Mouse (Mus musculus) fibroblast of lung, adult 2 months (primary cell): ENCODE data around the gene Tmem104.

ENCODE experiments used
- DNase-seq: peaks from one replicate; pipeline ENCODE4 v3.0.0-alpha.2; 2011; ENCODE audit warnings: low read depth

The Tmem104 gene

GRCm38 (mm10) chr11:115231168-115231915, 44.1 kb downstream of the Tmem104 start:
- no peak for DNase-seq

GRCm38 (mm10) chr11:115231924-115232323, 44.6 kb downstream of the Tmem104 start:
- no peak for DNase-seq

- DNase-seq: no peak
Measured at GRCm38 (mm10) chr11:115232889-115233288, 45.6 kb downstream of the Tmem104 start.

GRCm38 (mm10) chr11:115233526-115234290, 46.4 kb downstream of the Tmem104 start:
- DNase-seq: no peak

GRCm38 (mm10) chr11:115234320-115235044, 47.2 kb downstream of the Tmem104 start:
- no peak for DNase-seq

- no peak for DNase-seq
Measured at GRCm38 (mm10) chr11:115236570-115236969, 49.3 kb downstream of the Tmem104 start.

GRCm38 (mm10) chr11:115241402-115241801, 54.1 kb downstream of the Tmem104 start:
- DNase-seq: no peak

- DNase-seq: no peak
Measured at GRCm38 (mm10) chr11:115242746-115243145, 55.5 kb downstream of the Tmem104 start.

GRCm38 (mm10) chr11:115243783-115244182, 56.5 kb downstream of the Tmem104 start:
- no peak for DNase-seq

GRCm38 (mm10) chr11:115244840-115245239, 57.6 kb downstream of the Tmem104 start:
- no peak for DNase-seq

- no peak for DNase-seq
Measured at GRCm38 (mm10) chr11:115246386-115246785, 59.1 kb downstream of the Tmem104 start.

GRCm38 (mm10) chr11:115247240-115247639, 60.0 kb downstream of the Tmem104 start:
- no peak for DNase-seq

- DNase-seq: no peak
Measured at GRCm38 (mm10) chr11:115247945-115248344, 60.7 kb downstream of the Tmem104 start.

- no peak for DNase-seq
Measured at GRCm38 (mm10) chr11:115249721-115250404, 62.6 kb downstream of the Tmem104 start.

- DNase-seq: no peak
Measured at GRCm38 (mm10) chr11:115250405-115251090, 63.3 kb downstream of the Tmem104 start.

- DNase-seq: no peak
Measured at GRCm38 (mm10) chr11:115251258-115251657, 64.0 kb downstream of the Tmem104 start.

GRCm38 (mm10) chr11:115257775-115258510, 70.7 kb downstream of the Tmem104 start:
- no peak for DNase-seq

GRCm38 (mm10) chr11:115259134-115259533, 71.8 kb downstream of the Tmem104 start:
- no peak for DNase-seq

GRCm38 (mm10) chr11:115262954-115263353, 75.7 kb downstream of the Tmem104 start:
- no peak for DNase-seq

- no peak for DNase-seq
Measured at GRCm38 (mm10) chr11:115264136-115264861, 77.0 kb downstream of the Tmem104 start.
